Mouse (Mus musculus) embryo, embryonic 11.5 days (tissue): Measurements from ENCODE around the gene Hist1h1d.

Source experiments
- DNase-seq: peaks from one replicate; pipeline ENCODE4 v3.0.0-alpha.2; 2012; ENCODE audit warnings: low read depth, low spot score

Gene Hist1h1d

DNA sequence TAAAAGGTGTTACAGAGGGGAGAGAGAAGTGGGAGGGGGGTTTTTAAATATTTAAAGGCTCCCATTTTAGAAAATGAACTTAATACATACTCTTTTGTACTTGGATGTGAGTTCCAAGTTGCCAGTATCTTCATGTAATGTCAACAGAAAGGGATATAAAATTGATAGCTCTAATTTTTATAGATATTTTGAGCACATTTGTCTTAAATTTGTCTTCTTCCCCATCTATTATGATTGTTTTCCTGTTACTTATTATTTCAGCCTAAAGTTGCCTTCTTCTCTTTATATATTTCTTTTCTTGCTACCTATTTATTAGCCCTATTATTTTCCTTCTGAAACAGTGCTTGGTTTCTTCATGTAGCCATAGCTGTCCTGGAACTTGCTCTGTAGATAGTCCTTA, at the start of gene Hist1h1d:
Gene Hist1h1d (plus strand): TSS at position 301 of the 400 bp plus-strand sequence.
- no peak for DNase-seq

DNA sequence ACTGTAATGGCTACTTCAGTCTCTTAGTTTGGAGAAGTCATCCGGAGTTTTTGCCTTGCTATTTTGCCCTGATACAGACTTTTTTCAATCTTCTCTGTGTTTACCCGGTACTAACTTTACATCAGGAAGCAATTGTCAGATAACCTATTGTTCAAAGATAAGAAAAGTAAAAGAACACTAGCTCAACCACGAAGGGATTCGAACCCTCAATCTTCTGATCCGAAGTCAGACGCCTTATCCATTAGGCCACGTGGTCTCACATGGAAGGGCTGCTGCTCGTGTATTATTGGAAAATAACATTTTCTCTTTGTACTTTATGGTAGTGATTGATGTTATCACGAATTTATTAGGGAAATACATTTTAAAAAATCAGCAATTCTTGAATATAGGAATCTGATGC, 49.3 kb upstream of the Hist1h1d start:
- no peak for DNase-seq

DNA sequence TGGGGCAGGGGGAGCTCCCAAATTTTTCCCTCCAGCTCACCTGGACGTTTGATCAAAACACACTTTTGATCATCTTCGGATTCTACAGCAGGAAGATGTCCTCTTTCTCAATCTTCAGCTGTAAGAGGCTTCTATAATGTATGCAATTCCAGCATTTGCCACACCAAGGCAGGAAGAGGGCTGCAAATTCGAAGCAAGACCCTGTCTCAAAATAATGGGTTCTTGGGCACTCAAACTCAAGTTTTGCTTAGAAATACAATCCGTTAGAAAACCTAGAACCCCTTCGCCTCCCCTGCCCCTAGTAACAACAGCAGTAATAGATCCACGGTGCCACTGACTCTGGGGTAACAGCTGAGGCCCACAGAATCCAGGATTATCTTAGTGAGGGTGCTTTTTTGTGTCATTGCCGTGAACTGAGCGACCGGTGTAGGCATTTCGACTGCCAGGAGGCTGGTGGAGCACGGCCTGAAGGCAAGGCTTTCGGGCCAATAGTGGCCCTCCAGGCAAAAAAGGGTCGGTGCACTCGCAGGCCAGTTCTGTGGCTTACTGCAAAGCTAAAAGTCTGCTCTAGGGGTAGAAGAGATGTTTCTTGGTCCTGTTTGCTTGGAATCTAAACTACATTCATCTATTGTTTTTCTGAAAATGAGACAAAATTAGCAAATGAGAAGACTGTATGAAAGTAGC, 47.3 kb upstream of the Hist1h1d start:
- no peak for DNase-seq

DNA sequence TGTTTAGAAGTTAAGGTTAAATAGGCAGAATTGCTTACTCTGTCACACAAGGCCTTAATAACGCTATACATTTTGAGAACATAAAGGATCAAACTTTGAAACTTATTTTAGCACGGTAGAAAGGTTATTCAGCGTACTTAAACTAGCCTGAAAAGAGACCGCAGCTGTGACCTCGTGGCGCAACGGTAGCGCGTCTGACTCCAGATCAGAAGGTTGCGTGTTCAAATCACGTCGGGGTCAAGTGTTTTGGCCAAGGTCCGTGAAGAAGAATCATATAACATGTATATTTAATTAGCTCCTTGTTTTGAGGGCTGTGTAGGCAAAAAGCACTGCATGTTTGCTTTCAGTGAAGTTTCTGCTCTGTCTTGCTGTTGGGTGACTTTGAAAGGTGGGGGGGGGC, 46.7 kb upstream of the Hist1h1d start:
- no peak for DNase-seq

DNA sequence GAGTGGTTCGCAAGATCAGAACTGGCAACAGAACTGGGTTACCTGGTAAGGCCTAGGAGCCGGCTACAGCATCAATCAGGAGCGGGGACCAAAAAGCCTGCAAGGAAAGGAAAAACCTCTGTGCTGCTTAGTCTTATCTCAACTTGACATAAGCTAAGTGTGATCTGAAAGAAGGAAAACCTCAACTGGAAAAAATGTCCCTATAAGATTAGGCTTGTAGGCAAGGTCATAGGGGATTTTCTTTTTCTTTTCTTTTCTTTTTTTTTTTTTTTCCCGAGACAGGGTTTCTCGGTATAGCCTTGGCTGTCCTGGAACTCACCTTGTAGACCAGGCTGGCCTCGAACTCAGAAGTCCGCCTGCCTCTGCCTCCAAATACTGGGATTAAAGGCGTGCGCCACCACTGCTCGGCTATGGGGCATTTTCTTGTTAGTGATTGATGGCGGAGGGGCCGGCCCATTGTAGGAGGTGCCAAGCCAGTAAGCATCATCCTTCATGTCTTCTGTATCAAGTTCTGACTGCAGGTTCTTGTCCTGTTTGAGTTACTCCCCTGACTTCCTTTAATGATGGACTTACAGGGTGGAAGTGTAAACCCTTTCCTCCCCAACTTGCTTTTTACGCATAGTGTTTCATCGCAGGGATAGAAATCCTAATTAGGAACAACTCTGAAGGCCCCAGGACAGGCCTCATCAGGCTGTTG, 46.1 kb upstream of the Hist1h1d start:
- DNase-seq, result no peak

DNA sequence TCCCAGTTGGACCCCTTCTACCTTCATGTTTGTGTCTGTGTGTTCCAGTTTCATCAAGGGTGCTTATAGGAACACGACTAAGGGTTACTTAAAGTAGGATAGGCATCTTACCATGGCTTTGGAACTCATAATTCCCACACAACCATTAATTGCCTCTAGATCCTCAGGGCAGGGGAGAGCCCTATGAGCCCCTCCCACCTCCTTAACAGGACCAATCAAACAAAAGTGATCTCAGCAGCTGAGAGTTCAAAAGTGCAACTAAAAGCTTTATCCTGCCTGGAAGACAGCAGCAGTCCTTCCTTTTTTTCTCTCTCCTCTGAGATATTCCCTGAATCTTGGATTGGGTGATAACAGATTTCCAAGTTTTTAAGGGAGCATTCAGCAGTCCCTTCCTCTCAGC, 42.9 kb upstream of the Hist1h1d start:
- DNase-seq, result no peak

DNA sequence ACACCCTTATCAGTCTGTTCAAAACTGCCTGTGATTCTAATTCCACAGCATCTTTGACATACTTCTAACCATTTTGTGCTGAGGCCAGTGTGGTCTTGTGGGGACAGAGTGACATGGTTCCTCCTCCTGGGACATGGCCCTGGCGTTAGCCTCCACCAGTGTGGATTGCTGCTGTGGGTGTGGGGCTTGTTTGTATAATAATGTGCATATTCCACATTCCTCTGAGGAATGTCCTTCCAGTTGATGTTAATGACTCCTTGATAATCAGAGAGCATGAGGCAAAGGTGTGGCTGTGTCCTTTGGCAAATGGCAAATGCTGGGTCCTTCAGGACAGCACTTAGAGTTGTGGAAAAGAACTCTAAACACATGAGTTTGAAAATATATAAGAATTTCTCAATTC, 39.5 kb upstream of the Hist1h1d start:
- DNase-seq, result no peak

DNA sequence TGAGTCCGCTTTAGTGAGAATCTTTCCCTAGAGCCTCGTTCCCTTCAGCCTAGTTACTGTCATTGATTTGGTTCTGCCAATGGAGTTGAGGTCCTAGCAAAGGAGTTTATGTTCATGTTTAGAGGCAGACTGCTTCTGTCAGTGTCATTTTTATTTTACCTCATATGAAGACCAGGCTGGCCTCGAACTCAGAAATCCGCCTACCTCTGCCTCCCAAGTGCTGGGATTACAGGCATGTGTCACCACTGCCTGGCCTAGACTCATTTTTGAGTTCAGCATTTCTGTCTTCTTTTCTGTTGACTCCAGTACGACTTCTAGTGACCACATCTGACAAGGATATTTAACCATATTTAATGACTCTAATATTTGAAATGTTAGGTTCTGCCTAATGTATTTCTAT, 37.8 kb upstream of the Hist1h1d start:
- no peak for DNase-seq

DNA sequence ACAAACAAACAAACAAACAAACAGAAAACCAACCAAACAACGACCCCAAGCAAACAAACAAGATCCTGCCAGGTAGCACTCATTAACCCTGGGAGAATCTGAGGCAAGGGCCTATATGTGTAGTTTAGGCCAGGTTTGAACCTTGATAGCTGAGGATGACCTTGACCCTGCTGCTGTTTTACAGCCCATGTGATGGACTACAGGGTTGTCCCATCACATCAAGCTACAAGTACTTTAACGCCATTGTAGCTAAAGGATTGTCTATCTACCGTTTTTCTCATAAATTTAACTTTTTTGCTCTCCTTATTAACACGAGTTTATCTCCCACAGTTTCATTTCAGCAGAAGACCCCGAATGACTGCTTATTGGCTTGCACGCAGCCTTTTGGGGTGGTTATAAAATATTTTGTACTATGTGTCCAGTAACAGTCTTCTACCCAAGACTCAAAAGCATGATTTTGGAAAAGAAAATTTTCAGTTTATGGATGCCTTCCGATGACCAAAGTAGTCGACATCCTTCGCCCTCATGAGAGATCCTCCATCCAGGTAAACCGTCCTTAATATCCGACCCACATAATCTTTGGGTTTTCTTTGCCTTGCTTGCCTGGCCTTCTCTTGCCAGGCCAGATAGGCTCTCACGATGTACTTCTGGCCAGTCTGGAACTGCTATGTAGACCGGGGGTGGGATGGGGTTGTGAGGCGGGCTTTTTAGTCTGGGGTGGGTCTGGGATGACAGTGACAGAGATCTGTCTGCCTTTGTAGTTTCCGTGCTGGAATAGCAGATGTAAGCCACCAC, 37.0 kb upstream of the Hist1h1d start:
- DNase-seq, result no peak

DNA sequence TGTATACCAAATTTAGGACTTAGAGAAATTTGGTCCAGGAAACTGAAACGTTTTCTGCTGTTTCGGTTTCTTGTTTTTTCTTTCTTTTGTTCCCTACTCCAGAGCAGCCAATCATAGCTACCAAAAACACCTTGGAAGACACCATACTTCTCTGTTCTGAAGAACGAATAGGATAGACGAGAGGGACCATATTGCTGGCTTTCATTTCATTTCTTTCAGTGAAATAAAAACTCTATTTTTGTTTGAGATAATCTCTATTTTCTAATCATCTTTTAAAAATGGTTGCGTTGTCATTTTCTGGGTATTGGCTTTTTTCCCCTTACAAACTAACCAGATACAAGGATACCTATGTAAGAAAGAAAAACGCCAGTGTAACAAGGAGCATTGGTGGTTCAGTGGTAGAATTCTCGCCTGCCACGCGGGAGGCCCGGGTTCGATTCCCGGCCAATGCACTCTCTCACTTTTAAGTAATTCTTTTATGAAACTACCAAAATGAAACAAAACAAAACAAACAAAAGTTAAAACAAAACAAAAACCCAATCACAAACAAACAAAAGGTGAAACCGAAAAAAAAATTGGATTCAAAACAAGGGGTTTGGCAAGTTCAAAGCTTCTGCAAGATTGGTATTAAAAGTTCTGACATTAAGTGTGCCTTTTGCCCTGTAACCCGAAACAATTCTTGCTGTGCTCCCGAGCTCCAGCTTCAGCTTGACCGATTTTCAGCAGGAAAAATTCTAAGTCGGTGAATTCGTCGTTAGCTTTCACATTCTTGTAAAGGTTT, 36.0 kb upstream of the Hist1h1d start:
- no peak for DNase-seq

DNA sequence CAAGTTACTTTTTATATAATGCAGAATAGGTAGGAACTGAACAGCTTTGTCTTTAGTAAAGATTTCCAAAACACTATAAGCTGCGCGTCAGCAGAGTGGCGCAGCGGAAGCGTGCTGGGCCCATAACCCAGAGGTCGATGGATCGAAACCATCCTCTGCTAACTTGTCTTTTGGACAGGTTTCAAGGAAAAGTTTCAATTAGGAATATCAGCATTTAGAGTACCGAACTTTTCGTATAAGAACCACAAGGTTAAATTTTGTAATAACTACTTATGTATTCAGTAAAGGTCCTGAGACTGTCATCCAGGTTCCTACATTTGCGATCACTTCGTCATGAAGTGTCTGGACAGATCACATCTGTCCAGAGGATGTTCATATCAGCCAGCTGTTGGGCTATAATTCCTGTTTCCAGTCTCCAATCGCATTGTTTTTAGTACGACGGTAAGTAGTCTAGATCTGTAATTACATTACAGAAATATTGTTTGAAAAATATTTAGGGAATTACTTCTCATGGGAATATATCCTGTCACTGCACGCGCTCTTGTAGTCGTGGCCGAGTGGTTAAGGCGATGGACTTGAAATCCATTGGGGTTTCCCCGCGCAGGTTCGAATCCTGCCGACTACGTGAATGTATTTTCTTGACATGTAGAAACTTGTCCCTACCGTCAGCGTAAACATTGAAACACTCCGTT, 35.3 kb upstream of the Hist1h1d start:
- DNase-seq, result peak; percentile 79

DNA sequence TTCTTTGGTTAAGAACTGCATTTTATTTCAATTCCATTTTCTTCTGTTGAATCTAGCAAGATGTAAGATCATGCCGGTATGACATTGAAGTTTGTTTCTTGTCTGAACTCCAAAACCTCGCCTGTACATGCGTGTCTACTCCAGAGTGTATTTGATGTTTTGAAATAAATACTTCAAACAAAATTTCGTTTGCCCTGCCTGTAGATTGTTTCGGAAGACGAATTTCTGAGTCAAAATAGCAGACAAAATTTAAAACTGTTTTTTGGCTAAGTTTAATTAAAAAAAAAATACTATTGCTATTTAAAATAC, 34.8 kb upstream of the Hist1h1d start:
- no peak for DNase-seq

DNA sequence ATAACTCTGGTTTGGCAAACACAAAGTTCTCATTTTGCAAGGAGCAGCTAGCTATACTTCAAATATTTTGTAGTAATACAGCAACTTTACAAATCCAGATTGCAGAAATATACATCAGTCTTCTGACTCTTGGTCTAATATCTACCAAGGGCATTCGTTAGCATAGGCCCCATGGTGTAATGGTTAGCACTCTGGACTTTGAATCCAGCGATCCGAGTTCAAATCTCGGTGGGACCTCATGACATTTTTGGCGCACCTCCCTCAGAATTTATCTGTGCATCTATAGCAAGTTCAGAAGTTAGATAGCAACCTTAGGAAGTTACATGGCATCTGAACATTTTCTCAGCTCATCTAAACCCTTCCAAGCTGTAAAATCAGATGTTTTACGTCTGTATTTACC, 34.2 kb upstream of the Hist1h1d start:
- no peak for DNase-seq

DNA sequence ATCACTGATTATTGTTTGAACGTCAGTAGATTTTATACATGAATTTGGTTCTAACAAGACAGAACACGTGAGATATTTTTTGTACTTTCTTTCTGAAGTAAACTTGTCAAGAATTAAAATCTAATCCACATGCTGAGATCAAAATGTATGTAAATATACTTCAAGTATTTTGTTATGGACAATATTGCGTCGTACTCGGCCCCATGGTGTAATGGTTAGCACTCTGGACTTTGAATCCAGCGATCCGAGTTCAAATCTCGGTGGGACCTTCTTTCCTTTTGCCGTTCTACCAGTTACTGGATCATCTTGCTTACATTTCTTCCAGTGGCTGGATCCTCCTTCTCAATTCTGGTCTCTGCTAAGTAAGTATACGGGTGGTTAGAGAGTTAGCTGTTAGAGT, 33.6 kb upstream of the Hist1h1d start:
- DNase-seq, result peak; percentile 70

DNA sequence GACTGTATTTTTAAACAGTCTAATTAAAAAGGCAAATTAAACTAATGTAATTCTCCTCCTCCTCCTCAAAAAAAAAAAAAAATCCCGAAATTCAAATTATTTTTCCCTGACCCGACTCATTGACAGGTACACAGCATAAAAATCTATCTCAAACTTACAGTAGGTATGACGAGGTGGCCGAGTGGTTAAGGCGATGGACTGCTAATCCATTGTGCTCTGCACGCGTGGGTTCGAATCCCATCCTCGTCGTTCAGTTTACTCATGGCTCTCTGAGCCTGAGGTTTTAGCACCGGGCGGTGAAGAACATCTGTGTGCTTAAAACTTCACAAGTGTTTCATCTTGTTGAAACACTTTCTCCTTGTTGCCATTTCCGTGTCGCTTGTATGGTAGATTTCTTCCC, 31.4 kb upstream of the Hist1h1d start:
- DNase-seq, result no peak

DNA sequence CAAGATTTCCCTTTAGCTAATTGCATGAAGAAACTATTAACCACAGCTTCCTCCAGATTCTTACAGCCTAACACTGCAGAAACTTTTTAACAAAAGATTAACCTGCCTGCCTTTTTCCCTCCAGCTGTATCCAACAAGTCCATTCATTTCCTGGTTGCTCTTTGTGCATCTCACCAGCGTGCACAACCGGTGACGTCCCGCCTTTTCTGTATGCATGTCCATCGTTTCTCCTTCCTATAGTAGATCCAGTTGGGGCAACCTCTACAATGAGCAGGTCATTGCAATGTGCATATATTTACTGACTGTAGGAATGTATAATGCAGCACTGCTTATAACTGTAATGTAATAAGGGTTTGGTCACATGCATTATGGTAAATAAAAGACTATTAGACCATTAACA, 29.1 kb upstream of the Hist1h1d start:
- no peak for DNase-seq

DNA sequence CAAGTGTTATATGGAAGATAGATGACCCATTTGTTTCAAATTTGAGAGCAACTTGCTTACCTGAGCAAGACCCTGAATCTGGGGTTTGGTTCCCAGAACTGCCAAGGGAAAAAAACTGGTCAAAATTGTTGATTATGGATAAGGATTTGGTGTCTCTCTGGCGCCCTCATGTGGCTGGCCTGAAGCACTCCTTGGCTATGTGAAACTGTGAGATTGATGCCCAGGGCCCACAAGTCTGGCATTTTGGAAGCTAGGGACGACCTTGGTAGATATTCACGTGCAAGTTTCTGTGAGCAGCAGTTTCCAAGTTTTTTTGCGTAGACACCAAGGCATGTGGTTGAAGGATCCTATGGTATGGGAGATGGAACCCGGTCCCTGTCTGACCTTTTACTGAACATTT, 28.4 kb upstream of the Hist1h1d start:
- DNase-seq, result peak; percentile 79

DNA sequence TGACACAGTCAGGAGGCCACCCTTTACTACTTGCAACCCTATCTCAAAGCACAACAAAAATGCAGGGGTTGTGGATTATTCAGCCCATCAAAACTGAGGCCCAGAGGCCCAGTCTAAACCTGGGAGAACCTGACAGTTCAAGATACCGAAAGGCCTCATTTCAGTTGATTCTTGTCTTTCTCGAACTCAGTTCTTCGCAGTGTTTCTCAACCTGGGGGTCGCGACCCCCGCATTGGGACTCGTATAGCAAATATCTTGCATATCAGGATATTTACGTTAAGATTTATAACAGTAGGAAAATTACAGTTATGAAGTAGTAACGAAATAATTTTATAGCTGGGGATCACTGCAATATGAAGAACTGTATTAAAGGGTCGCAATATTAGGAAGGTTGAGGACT, 27.2 kb upstream of the Hist1h1d start:
- no peak for DNase-seq

DNA sequence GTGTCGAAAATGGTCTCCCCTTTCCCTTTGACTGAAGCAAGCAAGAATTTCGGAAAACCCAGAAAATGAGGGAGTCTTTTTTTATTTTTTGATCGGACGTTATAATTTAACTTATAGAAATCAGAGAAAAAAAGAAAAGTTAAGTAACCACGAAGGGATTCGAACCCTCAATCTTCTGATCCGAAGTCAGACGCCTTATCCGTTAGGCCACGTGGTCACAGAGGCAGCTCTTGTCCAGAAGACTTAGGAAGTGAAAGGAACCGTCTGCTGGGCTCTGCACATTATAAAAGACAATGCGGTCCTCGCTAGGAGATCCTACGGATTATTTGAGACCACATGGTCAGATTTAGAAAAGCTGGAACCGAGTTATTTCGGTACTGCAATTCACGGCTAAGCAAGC, 26.8 kb upstream of the Hist1h1d start:
- DNase-seq, result peak; percentile 87

DNA sequence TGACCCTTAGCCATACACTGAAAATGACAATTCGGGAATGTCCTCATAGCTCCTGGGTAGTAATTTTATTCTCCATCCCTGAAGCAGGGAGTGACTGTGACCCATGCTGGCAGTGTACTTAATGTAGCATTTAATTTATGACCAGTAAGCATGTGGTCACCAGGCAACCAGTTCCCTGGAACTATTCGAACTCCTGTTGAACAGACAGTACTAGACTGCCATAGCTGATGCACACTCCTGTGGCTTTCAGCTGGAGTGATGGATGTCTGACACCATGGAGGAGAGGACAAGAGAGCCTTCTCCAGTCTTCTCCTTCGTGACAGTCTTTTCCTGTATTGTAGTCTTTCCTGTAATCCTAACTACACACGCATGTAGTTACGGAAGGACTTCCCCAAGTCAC, 24.1 kb upstream of the Hist1h1d start:
- no peak for DNase-seq

DNA sequence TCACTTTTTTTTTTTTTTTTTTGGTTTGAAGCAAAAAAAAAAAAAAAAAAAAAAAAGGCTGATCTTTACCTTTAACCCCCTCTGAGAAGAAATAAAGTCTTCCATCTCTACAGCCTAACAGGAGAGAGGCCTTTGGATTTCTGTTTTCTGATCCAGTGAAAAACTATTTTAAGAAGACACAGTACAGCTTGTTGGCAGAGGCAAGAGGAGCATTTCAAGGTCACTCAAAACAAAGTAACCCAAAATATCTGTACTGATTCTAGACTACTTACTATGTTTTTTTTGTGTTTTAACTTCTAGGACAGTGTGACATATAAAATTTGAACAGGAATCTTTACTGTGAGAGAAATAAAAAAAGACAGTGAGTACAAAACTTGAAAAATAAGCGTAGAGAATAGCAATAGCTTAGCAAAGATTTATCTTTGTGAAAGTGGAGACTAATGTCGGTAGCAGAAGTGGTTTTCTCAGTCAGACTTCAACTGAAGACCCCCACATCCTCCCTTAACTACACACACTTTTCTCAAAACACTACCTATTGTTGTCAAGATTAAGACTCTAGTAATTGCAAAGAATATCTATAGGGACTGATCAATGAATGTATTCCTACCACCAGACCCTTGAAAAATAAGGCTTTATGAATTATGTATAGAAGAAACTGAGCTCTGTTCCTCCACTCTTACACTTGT, 23.4 kb upstream of the Hist1h1d start:
- DNase-seq, result no peak
